ENCODE assay signal across 25 mouse cellular contexts in genomic region chr6:144179111-144179510, GRCm38 (mm10).
DNase-seq lines count a peak whose midpoint lies in the region; ATAC-seq and TF ChIP-seq lines count a peak whose summit lies in the region.
"Had no signal": no experiment of that assay in that cellular context is flagged by ENCODE, and none has a peak within 500 bp of the region (broad histone marks: within the 10 kb centered on the region; RNA-seq: fewer than 3 reads in every experiment).

No protein-coding gene starts in this region.

- no peak overlapping the region for H3K4me2 ChIP-seq in forebrain, embryonic 15.5 days (replicated peaks)
- H3K4me2 ChIP-seq in forebrain, postnatal 0 days (ENCODE audit: low read depth): no peak overlapping the region
- H3K4me2 ChIP-seq: embryonic facial prominence, embryonic 12.5 days; forebrain, embryonic 13.5 days had no signal

- WGBS in embryonic facial prominence, embryonic 10.5 days: 50% methylated on average over 3 of the region's 3 CpGs
- 80% methylated on average over 3 of the region's 3 CpGs for WGBS in forebrain, embryonic 15.5 days
- WGBS in forebrain, postnatal 0 days: 82% methylated on average over 3 of the region's 3 CpGs

- H3K27me3 ChIP-seq in embryonic facial prominence, embryonic 10.5 days (replicated peaks; ENCODE audit: low read depth, poor library complexity, severe bottlenecking): no peaks in the 10 kb centered on the region
- H3K27me3 ChIP-seq in forebrain, embryonic 15.5 days: no peaks in the 10 kb centered on the region
- H3K27me3 ChIP-seq in forebrain, postnatal 0 days (ENCODE audit: insufficient read depth, low read length): no peaks in the 10 kb centered on the region
- H3K27me3 ChIP-seq: CH12.LX; embryonic facial prominence, embryonic 12.5 days; forebrain, embryonic 13.5 days; Patski had no signal

- no peak for TF ChIP-seq CTCF in forebrain, postnatal 0 days (IDR thresholded peaks at IDR 0.05; ENCODE audit: low read depth)

- H3K36me3 ChIP-seq in embryonic facial prominence, embryonic 10.5 days (replicated peaks): peaks cover 15% of the 10 kb centered on the region; the same call in 1 of the 2 replicates
- no peaks in the 10 kb centered on the region for H3K36me3 ChIP-seq in forebrain, embryonic 15.5 days
- H3K36me3 ChIP-seq in forebrain, postnatal 0 days (ENCODE audit: insufficient read depth): no peaks in the 10 kb centered on the region
- H3K36me3 ChIP-seq: embryonic facial prominence, embryonic 12.5 days; G1E had no signal

- DNase-seq in embryo, embryonic 11 days: peak; percentile 50
- no peak for DNase-seq in embryo, embryonic 10.5 days (ENCODE audit: low spot score)
- DNase-seq in 3T3-L1 (ENCODE audit: low read depth, low spot score): peak; percentile 44
- peak; percentile 61 for DNase-seq in embryonic facial prominence, embryonic 10.5 days (ENCODE audit: low spot score)
- peak; percentile 43 for DNase-seq in forelimb bud, embryonic 11.5 days (ENCODE audit: low read depth, low spot score)
- no peak for DNase-seq in spleen, adult 18-20 months
- DNase-seq in forebrain, postnatal 0 days: no peak
- DNase-seq: adrenal gland, adult 8-10 months; adrenal gland, postnatal 14 days; adrenal gland, postnatal 36 days; B cell, adult 2 months; cerebellum, adult 11-12 months; cerebellum, adult 2 months; cerebellum, adult 9-10 months; cerebellum, postnatal 10 days; cerebellum, postnatal 25 days had no signal

- H3K4me1 ChIP-seq in embryonic facial prominence, embryonic 10.5 days: peaks cover 61% of the 10 kb centered on the region
- peaks cover 35% of the 10 kb centered on the region for H3K4me1 ChIP-seq in forebrain, embryonic 15.5 days
- H3K4me1 ChIP-seq in forebrain, postnatal 0 days (ENCODE audit: insufficient read depth): peaks cover 6% of the 10 kb centered on the region

- no peak overlapping the region; the same call in 1 of the 2 replicates for H3K27ac ChIP-seq in embryonic facial prominence, embryonic 10.5 days (replicated peaks)
- no peak overlapping the region for H3K27ac ChIP-seq in forebrain, embryonic 15.5 days (replicated peaks)
- H3K27ac ChIP-seq in forebrain, postnatal 0 days (ENCODE audit: low read depth, low read length): no peak overlapping the region
- H3K27ac ChIP-seq: embryonic facial prominence, embryonic 12.5 days; forebrain, embryonic 13.5 days had no signal

- ATAC-seq in forebrain, embryonic 15.5 days (replicated peaks): no peak
- no peak for ATAC-seq in forebrain, postnatal 0 days
- ATAC-seq: activated CD4-positive, CD25-positive, alpha-beta regulatory T cell, adult 4 months; CD4-positive, CD25-positive, alpha-beta regulatory T cell, adult 4 months; forebrain, embryonic 13.5 days; forebrain, embryonic 16.5 days; Patski had no signal

- H3K4me3 ChIP-seq in embryonic facial prominence, embryonic 10.5 days: no peak overlapping the region
- H3K4me3 ChIP-seq in forebrain, embryonic 15.5 days: no peak overlapping the region
- H3K4me3 ChIP-seq in forebrain, postnatal 0 days (ENCODE audit: low read depth, low read length): no peak overlapping the region
- H3K4me3 ChIP-seq: embryonic facial prominence, embryonic 12.5 days; forebrain, embryonic 13.5 days had no signal

- H3K9me3 ChIP-seq in embryonic facial prominence, embryonic 10.5 days: no peaks in the 10 kb centered on the region
- no peaks in the 10 kb centered on the region for H3K9me3 ChIP-seq in forebrain, embryonic 15.5 days
- no peaks in the 10 kb centered on the region for H3K9me3 ChIP-seq in forebrain, postnatal 0 days (ENCODE audit: low read length)
- H3K9me3 ChIP-seq: embryonic facial prominence, embryonic 12.5 days; forebrain, embryonic 13.5 days had no signal

- no peak overlapping the region for H3K9ac ChIP-seq in forebrain, embryonic 15.5 days (replicated peaks)
- H3K9ac ChIP-seq in forebrain, postnatal 0 days: no peak overlapping the region
- H3K9ac ChIP-seq: embryonic facial prominence, embryonic 12.5 days; forebrain, embryonic 13.5 days had no signal

Comparison
In these comparisons a context has a peak if more than half of its experiments do, and no peak if none do; other contexts are left out.
1. DNase-seq: peak in embryo, embryonic 11 days (single experiment), 3T3-L1 (single experiment), embryonic facial prominence, embryonic 10.5 days (single experiment) and forelimb bud, embryonic 11.5 days (single experiment); none in embryo, embryonic 10.5 days (single experiment), spleen, adult 18-20 months (0 of 2) and forebrain, postnatal 0 days (single experiment).